Mouse (Mus musculus) embryonic facial prominence, embryonic 11.5 days (tissue): Measurements from ENCODE around the gene Parp11. TPM values are rescaled to one million over a fixed set of nuclear protein-coding genes. Genes with fewer than 3 reads are reported as not detected.

ENCODE experiments used
- ATAC-seq: fragments of 200-750 bp; cut with Nextera tagmentation; replicated peaks from 2 replicates; pipeline ENCODE4 v1.8.0; 2017; ENCODE audit warnings: low read depth; ENCODE audit not compliant: insufficient number of reproducible peaks, low FRiP score, low TSS enrichment
- DNase-seq: peaks from one replicate; pipeline ENCODE4 v3.0.0-alpha.2; 2015; ENCODE audit warnings: low spot score
- H3K27ac ChIP-seq: fragments of 300-500 bp; sonication (generic); replicated peaks from 2 replicates; pipeline ENCODE4 v1.5.1; 2014; ENCODE audit warnings: mild to moderate bottlenecking, low read depth, low read length, control low read depth
- H3K27me3 ChIP-seq: fragments of 300-500 bp; sonication (generic); 2 replicates; pipeline ENCODE4 v1.6.1; 2014; ENCODE audit warnings: mild to moderate bottlenecking, low read length, moderate library complexity, mixed read lengths; ENCODE audit not compliant: control insufficient read depth, insufficient read depth
- H3K36me3 ChIP-seq: fragments of 300-500 bp; sonication (generic); replicated peaks from 2 replicates; pipeline ENCODE4 v1.6.1; 2014; ENCODE audit warnings: low read depth, mild to moderate bottlenecking, low read length, moderate library complexity, mixed read lengths; ENCODE audit not compliant: control insufficient read depth, insufficient read depth
- H3K4me1 ChIP-seq: fragments of 300-500 bp; sonication (generic); 2 replicates; pipeline ENCODE4 v1.6.1; 2014; ENCODE audit warnings: low read length, mixed read lengths; ENCODE audit not compliant: control insufficient read depth, insufficient read depth
- H3K4me2 ChIP-seq: fragments of 300-500 bp; sonication (generic); 2 replicates; pipeline ENCODE4 v1.6.1; 2014; ENCODE audit warnings: low read depth, mild to moderate bottlenecking, control low read depth, low read length, moderate library complexity
- H3K4me3 ChIP-seq: fragments of 300-500 bp; sonication (generic); 2 replicates; pipeline ENCODE4 v1.5.1; 2014; ENCODE audit warnings: low read depth, low read length, control low read depth
- H3K9ac ChIP-seq: fragments of 300-500 bp; sonication (generic); replicated peaks from 2 replicates; pipeline ENCODE4 v1.6.1; 2014; ENCODE audit warnings: mild to moderate bottlenecking, control low read depth, low read length
- H3K9me3 ChIP-seq: fragments of 300-500 bp; sonication (generic); replicated peaks from 2 replicates; pipeline ENCODE4 v1.6.1; 2016; ENCODE audit warnings: mild to moderate bottlenecking, low read length, inconsistent platforms, mixed read lengths; ENCODE audit not compliant: control insufficient read depth
- WGBS: fragments of 180-500 bp; shearing (Covaris S2); extraction: QIAGEN DNeasy Blood & Tissue Kit; methylation state at CpG from one replicate; pipeline ENCODE4 v1.1.7; 2014; 5-methylcytosine and 5-hydroxymethylcytosine counted together
- polyA plus RNA-seq: library from polyadenylated mRNA; unstranded; fragments of >200 nt; fragmentation: Nextera tagmentation; extraction: Ambion mirVana; gene quantifications from 2 replicates; pipeline ENCODE4 v1.2.1, GENCODE M21; 2014

Gene Parp11
- polyA plus RNA-seq, 1 experiment from 2014 or later = 40.5 TPM

- H3K4me3 ChIP-seq = no peak overlapping the region
- no peak overlapping the region for H3K27ac ChIP-seq
- no peak overlapping the region for H3K9ac ChIP-seq
- H3K4me2 ChIP-seq = no peak overlapping the region
- no peaks in the 10 kb centered on the region for H3K4me1 ChIP-seq
- no peaks in the 10 kb centered on the region for H3K36me3 ChIP-seq
- H3K9me3 ChIP-seq = no peaks in the 10 kb centered on the region
- DNase-seq (no peak), ATAC-seq (no peak)
- H3K27me3 ChIP-seq = no peaks in the 10 kb centered on the region
- WGBS = 58% methylated on average over 2 of the region's 2 CpGs
Measured at GRCm38 (mm10) chr6:127420115-127420514, 26.5 kb upstream of the Parp11 start.

DNA sequence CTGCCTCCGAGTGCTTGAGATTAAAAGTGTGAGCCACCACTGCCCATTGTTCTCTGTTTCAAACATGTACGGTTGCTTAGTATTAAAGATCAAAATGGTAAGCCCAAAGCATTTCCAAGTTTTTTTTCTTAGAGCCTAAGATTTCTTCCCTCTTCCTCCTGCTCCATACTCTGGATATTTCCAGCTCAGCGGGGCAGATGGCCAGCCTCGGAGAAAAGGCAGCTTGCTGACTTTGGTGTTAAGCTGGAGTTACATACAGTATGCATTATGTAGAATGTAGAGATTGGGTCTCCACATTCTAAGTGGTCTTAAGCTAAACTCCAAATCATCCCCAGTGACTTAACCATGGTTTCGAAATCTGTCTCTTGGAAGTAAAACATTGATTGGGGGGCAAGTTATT is 21.5 kb upstream of the Parp11 start:
- Histone ChIP-seq H3K9me3 (no peaks in the 10 kb centered on the region), H3K4me2 (no peak overlapping the region), H3K4me1 (no peaks in the 10 kb centered on the region), H3K4me3 (no peak overlapping the region), H3K9ac (no peak overlapping the region), H3K27ac (no peak overlapping the region), H3K27me3 (no peaks in the 10 kb centered on the region), H3K36me3 (no peaks in the 10 kb centered on the region)
- ATAC-seq (no peak), DNase-seq (no peak)
- 86% methylated on average over 5 of the region's 5 CpGs for WGBS

DNA sequence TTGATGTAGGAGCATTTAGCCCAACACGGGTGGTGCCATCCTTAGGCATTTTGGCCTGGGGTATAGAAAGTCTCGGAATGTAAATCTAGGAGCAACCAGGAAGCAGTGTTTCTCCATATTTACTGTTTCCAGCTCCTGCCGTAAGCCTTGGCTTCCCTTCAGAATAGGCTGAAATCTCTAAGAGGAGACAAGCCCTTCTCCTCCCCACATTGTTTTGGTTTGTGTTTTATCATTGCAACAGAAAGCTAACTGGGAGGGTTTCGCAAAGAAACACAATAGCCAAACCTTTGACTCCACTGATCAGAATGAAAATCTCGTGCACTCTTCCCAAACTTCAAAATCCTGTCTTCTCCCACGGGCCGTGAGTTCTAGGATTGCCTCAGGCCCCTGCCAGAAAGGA is 15.9 kb upstream of the Parp11 start:
- Histone ChIP-seq H3K4me3 (no peak overlapping the region), H3K9ac (no peak overlapping the region), H3K4me1 (no peaks in the 10 kb centered on the region), H3K4me2 (no peak overlapping the region), H3K36me3 (no peaks in the 10 kb centered on the region), H3K27ac (no peak overlapping the region), H3K9me3 (no peaks in the 10 kb centered on the region), H3K27me3 (no peaks in the 10 kb centered on the region)
- DNase-seq = no peak
- WGBS = 71% methylated on average over 7 of the region's 7 CpGs
- no peak for ATAC-seq

DNA sequence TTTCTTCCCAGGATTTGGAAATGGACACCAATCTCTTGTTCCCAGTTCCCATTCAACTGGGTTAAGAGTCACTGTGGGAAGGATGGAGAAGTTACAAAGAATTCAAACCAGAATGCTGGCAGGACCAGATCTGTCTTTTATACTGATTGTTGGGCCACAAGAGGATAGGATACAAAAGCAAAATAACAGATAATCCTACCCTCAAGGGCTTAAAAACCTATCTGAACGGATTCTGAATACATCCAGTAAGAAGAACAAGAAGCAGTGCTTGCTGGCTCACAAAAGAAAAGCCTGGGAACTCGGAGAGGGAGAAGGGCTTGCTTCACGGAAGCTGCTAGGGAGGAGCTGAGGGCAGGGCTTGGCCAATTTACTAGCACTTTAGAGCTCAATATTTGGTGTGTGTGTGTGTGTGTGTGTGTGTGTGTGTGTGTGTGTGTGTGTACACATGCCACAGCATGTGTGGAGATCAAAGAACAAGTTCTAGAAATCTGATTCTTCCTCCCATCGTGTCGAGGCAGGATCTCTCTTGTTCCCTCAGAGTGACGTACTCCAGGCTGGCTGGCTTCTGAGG is 15.4 kb upstream of the Parp11 start:
- H3K36me3 ChIP-seq = no peaks in the 10 kb centered on the region
- WGBS = 47% methylated on average over 6 of the region's 6 CpGs

GRCm38 (mm10) chr6:127433886-127434647 is 12.6 kb upstream of the Parp11 start:
- Histone ChIP-seq H3K4me2 (no peak overlapping the region), H3K9me3 (no peaks in the 10 kb centered on the region), H3K9ac (no peak overlapping the region), H3K36me3 (no peaks in the 10 kb centered on the region), H3K4me3 (no peak overlapping the region), H3K27ac (no peak overlapping the region), H3K27me3 (no peaks in the 10 kb centered on the region), H3K4me1 (no peaks in the 10 kb centered on the region)
- ATAC-seq (no peak), DNase-seq (no peak)
- 81% methylated on average over 9 of the region's 9 CpGs for WGBS

More for the DNA sequence above, 15.4 kb upstream of the Parp11 start:
- DNase-seq = no peak
- H3K9me3 ChIP-seq = no peaks in the 10 kb centered on the region
- no peak overlapping the region for H3K9ac ChIP-seq
- no peaks in the 10 kb centered on the region for H3K4me1 ChIP-seq
- no peaks in the 10 kb centered on the region for H3K27me3 ChIP-seq
- H3K27ac ChIP-seq = no peak overlapping the region
- H3K4me2 ChIP-seq = no peak overlapping the region
- no peak overlapping the region for H3K4me3 ChIP-seq
- no peak for ATAC-seq

GRCm38 (mm10) chr6:127434648-127434984 is 12.0 kb upstream of the Parp11 start:
- Histone ChIP-seq H3K9ac (no peak overlapping the region), H3K27ac (no peak overlapping the region), H3K27me3 (no peaks in the 10 kb centered on the region), H3K4me2 (no peak overlapping the region), H3K9me3 (no peaks in the 10 kb centered on the region), H3K36me3 (no peaks in the 10 kb centered on the region), H3K4me1 (no peaks in the 10 kb centered on the region), H3K4me3 (no peak overlapping the region)
- WGBS = 87% methylated on average over 4 of the region's 4 CpGs
- DNase-seq = no peak
- no peak for ATAC-seq

DNA sequence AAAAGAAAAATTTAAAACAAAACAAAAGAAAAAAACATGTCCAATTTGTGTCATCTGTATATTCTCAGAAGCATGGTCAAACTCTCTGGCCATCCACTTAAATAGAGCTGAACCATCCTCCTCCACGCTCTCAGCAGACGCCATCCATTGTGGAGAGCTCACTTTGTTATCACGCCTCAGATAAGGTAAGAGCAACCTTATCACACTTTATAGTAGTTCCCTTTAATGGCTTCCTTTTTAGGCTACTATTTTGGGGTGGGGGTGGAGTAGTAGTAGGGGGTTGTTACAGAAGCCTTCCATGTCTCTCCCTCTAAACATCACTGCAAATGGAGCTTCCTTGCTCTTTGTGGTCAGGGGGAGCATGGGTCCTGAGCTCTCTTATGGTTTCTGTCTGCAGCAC is 7.6 kb upstream of the Parp11 start:
- Histone ChIP-seq H3K27ac (no peak overlapping the region), H3K9ac (no peak overlapping the region), H3K9me3 (no peaks in the 10 kb centered on the region), H3K4me2 (no peak overlapping the region), H3K27me3 (no peaks in the 10 kb centered on the region), H3K4me1 (no peaks in the 10 kb centered on the region), H3K36me3 (no peaks in the 10 kb centered on the region), H3K4me3 (no peak overlapping the region)
- no peak for DNase-seq
- 89% methylated on average over 3 of the region's 3 CpGs for WGBS
- ATAC-seq = no peak

GRCm38 (mm10) chr6:127439540-127440195 is 7.0 kb upstream of the Parp11 start:
- Histone ChIP-seq H3K27me3 (no peaks in the 10 kb centered on the region), H3K4me3 (no peak overlapping the region), H3K4me2 (no peak overlapping the region), H3K27ac (no peak overlapping the region), H3K4me1 (no peaks in the 10 kb centered on the region), H3K9me3 (no peaks in the 10 kb centered on the region), H3K36me3 (no peaks in the 10 kb centered on the region), H3K9ac (no peak overlapping the region)
- ATAC-seq = no peak
- 90% methylated on average over 5 of the region's 5 CpGs for WGBS
- DNase-seq = no peak
